Mouse (Mus musculus) CD4-positive naive resting alpha-beta T cell, adult 57 days (primary cell): ENCODE data around the gene Gm49352. TPM values are rescaled to one million over a fixed set of nuclear protein-coding genes. Genes with fewer than 3 reads are reported as not detected.

Source experiments
- total RNA-seq: library from RNA; stranded (reverse); gene quantifications from one replicate; pipeline ENCODE4 v1.2.4, GENCODE M21; 2023

The Gm49352 gene
- not detected for total RNA-seq

DNA sequence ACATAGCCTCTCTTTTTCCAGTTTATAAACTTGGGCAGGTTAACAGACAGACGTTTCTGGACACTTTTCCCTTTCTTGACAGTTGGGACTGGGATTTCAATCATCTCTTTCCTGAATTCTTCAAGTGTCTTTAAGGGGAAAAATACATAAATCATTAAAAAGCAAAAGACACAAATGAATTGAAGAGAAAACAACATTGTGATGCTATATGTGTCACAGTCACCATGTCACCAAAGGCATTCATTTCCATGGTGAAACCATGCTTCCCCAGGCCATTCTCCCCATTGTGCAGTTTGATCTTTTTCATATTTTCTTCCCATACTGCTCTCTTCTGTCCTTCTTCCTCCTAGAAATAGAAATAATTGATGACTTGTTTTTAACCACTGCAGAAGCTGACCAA lies at the start of gene Gm49352:
Gm49352 (minus strand) TSS at position 101 of the 400 bp plus-strand sequence.

GRCm38 (mm10) chr13:61570027-61570426 lies 2.1 kb upstream of the Gm49352 start, which contains the start of gene Cts3:
Gene Cts3 (minus strand): TSS chr13:61570127.

DNA sequence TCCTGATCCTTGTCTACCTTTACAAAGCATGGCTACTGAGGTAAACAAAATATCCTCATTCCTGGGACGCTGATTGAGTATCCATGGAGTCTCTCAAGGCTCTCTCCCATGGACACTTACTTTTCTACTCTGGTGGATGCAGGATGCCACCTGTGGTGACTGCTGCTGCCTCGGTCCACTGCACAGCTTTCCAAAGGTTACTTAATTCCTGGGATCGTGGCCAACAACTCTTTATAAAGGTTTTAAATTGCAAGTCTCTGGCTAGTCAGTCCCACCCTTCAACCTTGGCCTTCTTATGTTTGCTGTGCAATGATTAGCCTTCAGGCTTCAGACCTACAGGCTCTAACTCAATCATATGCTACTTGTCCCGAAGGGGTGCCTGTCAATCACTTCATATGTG lies 26.3 kb downstream of the Gm49352 start, which contains the start of gene Ctsm:
Ctsm (minus strand) TSS at position 209 of the 400 bp plus-strand sequence.

Other genes with a start within 250 kb of the Gm49352 start
- not detected for gene Cts7, start 210.0 kb downstream of the Gm49352 start, total RNA-seq
- not detected for gene Ctsm, start 26.3 kb downstream of the Gm49352 start, total RNA-seq
- gene Cts3, start 2.0 kb upstream of the Gm49352 start, total RNA-seq, result not detected